1 mouse cellular context compared by ENCODE assay signal in genomic region chrX:137015099-137015709, GRCm38 (mm10).
TF ChIP-seq lines count a peak whose summit lies in the region.

No protein-coding gene starts in this region.

TF ChIP-seq in CH12.LX, 34 proteins besides CTCF, POLR2A, EP300 and RAD21 (continued from another document):
- TF ChIP-seq SMC3 (IDR thresholded peaks at IDR 0.05; ENCODE audit: low read depth, low read length) (peak; percentile 89), TCF12 (IDR thresholded peaks at IDR 0.05; ENCODE audit: low read depth, low read length) (no peak), JUN (IDR thresholded peaks at IDR 0.05; ENCODE audit: insufficient read depth, low read depth, low read length) (no peak), POLR2AphosphoS2 (IDR thresholded peaks at IDR 0.05; ENCODE audit: low read depth, low read length) (no peak), SIN3A (IDR thresholded peaks at IDR 0.05; ENCODE audit: low read length) (no peak), GABPA (IDR thresholded peaks at IDR 0.05; ENCODE audit: insufficient replicate concordance, low read depth, low read length) (no peak)
